Mouse (Mus musculus) frontal cortex, postnatal 14 days (tissue): ENCODE measurements around the gene Iqsec1.

Experiments
- DNase-seq, 2 experiments: peaks; one replicate each; pipeline ENCODE4 v3.0.0; 2022; ENCODE audit warnings: low spot score in 2 of 2

Iqsec1 gene

DNA sequence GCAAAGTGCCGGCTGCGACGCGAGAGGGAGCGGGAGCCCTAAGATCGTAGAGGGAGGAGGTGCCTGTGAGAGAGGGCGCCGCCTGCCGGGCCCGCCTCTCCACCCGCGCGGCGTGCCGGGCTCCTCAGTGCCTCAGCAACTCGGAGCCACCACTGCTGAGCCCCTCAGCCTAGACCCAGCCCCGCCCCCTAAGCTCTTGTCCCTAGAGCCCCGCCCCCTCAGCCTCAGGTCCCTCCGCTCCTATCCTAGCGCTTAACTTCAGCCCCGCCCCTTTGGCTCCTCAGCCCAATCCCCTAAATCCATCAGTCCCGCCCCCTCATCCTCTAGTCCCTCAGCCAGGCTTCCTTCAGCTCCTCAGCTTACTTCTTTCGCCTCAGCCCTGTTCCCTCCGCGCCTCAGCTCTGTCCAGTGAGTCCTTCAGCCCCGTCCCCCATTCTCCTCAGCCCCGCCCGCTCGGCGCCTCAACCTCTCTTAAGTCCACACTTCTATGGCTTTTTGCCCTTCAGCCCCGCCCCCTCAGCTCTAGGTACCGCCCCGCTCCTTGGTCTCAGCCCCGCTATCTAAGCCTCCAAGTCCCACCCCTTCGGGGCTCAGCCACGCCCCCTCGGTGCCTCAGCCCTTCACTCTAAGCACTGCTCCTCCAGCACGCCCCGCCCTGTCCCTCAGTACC lies at the start of gene Iqsec1:
Gene Iqsec1 (minus strand): TSS at position 38 of the 670 bp plus-strand sequence.
- peak; percentile 77 to 78 for DNase-seq

DNA sequence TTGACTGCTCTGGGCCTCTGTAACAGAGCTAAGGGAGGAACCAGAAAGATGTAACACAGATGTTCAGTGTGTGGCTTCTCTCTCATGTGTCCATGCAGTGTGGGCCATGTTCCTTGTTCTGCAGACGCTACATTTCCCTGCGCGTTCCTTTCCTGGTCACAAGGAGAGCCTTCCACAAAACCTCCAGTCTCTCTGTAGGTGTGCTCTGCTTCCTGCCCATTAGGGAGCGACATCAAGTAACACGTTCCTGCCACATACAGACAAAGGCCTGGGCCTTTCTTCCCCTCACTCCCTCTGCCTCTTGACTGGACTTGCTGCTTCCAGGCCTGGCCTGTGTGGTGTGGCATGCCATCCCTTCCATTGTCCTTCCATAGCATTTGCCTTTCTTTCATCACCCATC lies 39.8 kb upstream of the Iqsec1 start:
- no peak for DNase-seq

DNA sequence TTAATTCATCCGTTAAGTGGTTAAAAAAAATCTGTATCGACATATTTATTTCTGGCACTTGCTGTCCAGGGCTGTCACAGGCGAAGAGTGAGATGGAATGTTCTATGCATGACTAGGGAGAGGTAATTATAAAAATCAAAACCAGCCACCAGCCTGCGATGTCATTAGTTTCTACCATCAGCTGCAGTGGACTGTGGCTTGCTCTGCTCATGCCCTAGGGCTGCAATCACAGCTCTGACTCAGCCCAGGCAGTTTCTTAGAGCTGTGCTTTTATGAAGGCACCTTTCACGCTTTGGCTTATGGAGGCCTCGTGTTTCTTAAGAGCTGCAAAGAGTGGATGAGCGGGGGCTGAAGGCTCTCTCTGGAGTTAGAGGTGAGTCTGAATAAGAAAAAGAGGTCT lies 32.3 kb upstream of the Iqsec1 start:
- no peak for DNase-seq

DNA sequence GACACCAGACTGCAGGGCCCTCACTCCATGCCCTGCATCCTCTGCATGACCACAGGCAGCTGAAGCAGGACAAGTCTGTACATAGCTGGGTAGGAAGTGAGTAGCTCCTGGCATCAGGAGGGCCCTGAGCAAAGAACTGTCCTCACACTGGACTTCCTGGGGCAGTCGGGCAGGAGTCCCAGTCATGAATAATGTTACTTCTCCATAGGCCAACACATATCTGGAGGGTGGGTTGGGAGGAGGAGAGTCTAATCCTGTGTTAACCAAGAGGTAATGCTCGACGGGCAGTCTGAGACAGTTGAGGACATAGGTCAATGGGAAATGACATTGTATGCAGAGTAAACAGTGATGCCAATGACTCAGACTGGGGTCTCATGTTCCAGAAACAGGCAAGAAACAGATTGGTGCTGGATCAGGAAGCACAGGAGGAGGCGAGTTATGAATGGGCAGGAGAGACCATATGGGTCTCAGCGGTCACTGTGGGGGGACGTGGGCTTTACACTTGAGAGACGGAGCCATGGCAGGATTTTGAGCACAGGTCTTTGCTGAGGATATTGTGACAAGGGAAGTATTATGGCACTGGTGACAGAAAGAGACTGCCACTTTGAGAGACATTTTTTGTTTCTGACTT lies 28.2 kb upstream of the Iqsec1 start:
- DNase-seq = no peak

DNA sequence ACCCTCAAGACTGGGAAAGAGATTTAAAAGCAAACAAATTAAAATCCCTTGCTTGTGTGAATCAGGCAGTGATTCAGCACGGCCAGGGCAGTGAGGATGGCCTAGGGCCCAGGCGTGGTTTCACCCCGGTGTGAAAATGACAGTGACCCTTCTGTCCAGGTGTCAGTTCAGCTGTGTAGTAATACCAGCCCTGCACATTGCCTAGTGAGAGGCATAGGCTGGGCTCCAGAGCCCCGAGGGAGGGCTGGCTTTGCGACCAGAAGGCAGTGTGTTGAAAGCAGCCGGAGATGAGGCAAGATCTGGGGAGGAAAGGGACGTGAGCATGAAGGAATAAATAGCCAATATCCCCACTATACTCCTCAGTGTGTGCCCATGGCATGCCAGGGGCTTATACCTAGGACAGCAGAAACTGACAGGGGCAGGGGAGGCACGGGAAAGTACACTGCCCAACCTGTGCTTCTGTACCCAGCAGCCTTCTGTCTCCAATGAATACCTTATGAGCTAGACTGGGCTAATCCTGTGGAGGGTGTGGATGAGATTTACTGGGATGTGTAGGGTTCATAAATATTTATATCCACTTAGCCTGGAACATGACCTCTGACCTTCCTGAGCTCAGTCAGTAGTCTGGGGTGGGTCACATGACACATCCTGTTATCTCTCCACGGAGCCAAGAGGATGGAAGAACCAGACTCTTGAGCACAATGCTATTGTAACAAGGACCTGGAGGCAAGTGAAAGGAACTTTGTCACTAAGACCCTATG lies 25.9 kb upstream of the Iqsec1 start:
- no peak for DNase-seq

DNA sequence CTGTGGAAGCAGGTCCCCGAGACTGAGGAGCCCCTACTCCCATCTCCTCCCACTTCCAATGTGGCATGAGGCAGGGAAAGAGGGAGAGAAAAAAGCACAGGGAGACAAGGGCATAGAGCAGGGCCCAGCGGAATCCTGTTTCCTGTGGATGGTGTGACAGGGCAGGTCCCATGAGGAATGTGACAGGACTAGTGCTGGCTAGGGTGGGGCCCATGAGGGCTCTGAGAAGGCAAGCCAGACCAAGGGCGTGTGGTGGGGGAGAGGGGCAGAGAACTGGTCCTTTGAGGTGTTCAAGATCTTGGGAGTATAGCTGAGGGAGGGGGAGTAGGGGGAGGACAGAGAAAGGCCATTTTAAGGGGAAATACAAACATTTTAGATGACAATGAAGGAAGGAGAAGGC lies 24.0 kb upstream of the Iqsec1 start:
- no peak for DNase-seq

DNA sequence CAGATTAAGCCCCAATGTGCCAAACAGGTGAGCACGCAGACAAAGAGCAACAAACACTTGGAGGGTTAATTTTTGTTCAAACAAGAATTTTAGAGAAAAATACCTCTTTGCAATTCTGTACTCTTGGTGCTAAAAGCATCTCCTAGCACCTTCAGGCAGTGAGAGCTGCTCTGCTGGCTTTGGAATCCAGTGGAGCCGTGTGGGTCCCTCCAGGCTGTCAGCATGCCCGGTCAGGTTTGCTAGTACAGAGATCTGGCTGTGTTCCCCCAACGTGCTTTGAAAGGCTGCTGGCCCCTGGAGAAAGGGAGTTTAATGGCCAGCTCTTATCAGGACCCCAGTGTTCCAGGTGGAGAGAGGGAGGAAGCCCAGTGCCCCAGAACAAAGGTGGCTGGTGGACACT lies 23.1 kb upstream of the Iqsec1 start:
- no peak for DNase-seq

DNA sequence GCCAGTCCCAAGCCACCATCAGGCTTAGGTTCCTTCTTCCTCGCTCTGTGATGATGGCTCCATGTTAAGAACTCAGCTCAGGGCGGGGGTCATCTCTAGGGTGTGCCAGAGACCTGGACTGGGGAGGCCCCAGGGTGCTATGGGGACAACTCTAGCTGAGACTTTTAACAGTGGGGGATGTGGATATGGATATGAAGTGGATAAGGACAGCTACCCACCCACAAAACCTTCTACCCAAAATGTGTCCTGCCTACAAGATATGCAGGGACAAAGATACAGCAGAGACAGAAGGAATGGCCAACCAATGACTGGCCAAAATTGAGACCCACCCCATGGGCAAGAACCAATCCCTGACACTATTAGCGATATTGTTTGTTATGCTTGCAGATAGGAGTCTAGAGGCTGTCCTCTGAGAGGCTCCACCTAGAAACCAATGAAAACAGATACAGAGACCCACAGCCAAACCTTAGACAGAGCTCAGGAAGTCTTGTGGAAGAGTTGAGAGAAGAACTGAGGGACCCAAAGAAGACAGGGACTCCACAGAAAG lies 19.9 kb upstream of the Iqsec1 start:
- no peak for DNase-seq

DNA sequence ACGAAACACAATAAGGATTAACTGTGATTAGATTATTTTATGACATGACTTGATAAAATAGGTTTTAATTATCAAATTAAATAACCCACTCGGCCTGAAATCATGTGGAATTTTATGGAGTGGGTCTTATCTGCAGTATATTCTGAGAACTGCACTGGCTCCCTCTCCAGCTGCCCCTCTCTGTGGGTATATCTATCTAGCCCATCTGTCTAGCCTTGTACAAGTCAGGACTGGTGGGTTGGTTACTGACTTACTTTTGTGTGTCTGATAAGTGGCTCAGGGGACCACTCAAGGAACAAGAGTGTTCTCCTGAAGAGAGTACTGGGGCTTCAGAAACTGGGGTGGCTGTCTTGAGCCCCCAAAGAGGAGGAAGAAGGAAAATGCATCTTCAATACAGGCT lies 18.7 kb upstream of the Iqsec1 start:
- no peak for DNase-seq

DNA sequence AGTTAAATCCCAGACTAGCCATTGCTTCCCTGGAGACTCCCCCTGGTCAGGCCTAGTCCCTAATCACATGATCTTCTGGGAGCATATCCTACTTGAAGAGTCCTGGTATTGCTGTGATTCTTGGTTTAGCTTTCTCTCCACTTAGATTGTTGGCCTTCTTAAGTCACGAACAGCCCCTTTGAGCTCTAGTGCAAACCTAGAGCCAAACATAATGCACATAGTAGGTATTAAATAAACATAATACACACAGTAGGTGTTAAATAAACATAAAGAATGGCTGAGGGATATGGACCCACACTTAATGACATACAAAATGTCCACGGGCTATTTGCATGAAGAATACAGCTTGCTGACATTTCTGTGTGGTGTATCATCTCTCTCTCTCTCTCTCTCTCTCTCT lies 15.7 kb upstream of the Iqsec1 start:
- no peak for DNase-seq

DNA sequence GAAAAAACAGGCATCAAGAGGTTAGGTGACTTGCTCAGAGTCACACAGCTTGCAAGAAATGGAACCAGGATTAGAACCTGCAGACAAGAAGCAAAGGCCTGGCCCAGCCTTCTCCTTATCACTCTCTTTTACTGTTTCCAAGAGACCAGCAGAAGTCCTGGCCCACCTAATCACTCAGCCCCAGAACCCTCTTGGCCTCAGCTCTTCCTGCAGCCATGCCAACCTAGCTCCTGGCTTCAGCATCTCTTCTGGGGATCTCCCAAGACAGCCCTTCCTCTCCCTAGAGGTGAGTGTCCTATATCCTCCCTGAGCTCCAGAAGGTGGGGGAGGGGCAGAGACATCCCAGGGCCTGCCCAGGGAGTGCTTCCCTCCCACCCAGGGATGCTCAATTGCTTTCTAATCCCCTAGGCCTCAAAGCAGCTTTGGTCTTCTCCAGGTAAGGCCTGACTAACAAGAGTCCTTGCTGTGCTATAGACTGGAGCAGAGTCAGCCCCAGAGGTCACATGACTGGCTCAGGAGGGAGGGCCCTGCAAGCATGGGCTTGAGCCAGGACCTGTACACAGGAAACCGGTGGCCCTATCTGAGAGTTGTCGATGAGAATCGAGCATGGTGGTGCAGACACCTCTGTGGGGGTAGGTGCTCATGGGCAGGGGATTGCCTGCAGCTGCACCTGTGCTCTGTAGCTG lies 15.0 kb upstream of the Iqsec1 start:
- no peak for DNase-seq

DNA sequence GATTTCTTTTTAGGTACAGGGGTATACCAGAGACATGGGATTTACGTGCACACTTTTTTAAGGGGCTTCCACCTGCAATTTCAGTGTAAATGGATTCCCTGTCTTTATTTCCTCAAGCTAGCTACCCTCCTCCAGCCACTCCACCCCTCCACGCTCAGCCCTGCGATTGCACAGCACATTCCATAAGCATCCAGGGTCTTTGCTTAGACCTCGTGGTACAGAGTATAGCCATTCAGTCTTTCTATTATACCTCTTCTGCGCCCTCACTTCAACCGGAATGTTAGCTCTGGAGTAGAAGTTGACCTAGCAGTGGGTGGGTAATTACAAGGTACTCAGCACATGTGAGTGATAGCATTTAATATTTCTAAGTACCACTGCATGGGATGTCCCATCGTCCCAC lies 13.1 kb upstream of the Iqsec1 start:
- DNase-seq = no peak

DNA sequence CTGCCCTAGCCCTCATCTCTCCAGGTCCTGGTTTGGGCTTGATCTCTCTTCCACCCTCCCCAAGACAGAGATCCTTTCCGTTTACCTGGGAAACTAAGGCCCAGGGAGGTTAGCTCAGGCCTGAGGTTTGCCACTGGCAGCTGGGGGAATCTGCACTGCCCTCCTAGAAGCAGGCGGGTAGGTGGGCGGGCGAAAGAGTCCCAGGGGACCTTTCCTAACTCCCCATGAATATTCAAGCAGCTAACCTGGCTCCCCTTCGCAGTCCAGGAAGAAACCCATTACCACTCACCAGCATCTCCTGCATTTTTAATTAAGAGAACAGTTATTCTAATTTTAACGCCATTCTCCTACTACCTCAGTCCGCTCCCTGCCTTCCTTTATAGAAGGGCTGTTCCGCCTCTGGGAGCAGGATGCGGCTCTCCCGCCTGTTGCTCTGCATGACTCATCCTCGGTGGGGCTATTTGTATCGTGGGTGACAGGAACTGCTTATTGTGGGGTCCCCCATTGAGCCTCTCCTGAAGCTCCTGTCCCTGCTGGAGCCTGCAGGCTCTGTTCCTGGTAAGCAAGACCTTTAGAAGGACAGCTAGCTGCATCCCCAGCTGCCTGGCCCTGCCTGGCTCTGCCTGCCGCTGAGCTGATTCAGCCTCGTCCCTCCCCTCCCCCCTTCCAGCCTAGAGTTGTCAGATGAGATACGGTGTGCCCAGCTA lies 12.5 kb upstream of the Iqsec1 start:
- peak; percentile 35 to 47 for DNase-seq

DNA sequence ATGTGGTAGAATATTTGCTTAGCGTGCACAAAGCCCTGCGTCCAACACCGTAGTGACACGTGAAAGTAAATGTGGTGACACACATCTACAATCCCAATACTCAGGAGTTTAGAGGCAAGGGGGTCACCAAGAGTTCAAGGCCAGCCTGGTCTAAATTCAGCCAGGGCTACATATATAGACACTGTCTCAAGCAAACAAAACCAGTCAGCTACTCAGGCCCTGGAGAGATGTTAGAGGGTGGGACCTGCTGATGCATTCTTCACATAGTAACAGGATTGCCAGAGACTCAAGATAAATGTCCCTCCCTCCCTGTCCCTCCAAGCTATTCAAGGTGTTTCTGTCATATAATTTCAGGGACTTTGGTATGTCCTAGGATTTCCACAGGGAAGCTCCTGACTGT lies 10.7 kb upstream of the Iqsec1 start:
- DNase-seq = no peak

DNA sequence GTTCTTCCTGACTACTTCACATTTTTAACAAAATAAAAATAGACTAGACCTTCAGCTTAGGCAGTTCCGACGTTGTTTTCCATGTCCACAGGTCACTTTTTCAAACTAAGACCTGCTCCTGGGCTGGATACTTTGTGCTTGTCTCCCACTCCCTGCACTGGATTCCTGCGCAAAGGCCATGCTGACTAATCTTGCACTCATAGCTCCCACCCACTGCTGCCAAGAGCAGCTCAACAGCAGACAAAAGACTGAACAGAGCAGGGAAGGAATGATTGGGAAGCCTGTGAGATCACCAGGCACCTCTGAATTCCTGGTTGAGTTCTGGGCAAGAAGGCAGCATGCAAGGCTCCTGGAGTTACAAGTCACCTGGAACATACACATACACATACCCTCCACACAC lies 8.5 kb upstream of the Iqsec1 start:
- no peak for DNase-seq

DNA sequence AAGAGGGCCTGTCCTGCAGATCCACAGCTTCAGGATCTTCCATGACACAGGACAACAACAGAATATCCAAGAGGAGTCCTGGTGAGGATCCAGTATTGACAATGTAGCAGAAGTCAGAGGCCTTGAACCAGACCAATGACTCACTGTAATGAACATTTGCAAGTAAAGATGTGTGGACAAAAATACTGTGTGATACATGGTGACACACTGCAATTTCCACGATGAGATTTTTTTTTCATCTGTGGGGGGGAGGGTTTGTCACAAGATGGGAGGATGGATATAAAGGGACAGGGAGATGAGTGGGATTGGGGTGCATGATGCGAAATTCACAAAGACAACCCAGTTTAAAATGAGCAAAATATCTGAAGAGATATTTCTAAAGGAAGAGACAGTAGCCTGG lies 7.7 kb upstream of the Iqsec1 start:
- no peak for DNase-seq

DNA sequence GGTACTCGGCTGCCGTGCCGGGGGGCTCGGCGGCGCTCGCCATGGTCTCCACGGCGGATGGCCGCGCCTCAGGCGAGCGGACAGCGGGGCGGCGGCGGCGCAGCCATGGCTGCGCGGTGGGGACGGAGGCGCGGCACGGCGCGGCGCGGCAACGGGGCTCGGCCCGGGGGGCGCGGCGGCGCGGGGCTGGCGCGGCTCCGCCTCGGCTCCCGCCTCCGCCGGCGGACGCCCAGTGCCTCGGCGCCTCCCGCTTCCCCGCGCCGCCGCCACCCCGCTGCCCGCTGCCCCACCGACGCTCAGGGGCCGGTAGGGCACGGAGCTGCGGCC lies 223 bp downstream of the Iqsec1 start:
- no peak for DNase-seq

DNA sequence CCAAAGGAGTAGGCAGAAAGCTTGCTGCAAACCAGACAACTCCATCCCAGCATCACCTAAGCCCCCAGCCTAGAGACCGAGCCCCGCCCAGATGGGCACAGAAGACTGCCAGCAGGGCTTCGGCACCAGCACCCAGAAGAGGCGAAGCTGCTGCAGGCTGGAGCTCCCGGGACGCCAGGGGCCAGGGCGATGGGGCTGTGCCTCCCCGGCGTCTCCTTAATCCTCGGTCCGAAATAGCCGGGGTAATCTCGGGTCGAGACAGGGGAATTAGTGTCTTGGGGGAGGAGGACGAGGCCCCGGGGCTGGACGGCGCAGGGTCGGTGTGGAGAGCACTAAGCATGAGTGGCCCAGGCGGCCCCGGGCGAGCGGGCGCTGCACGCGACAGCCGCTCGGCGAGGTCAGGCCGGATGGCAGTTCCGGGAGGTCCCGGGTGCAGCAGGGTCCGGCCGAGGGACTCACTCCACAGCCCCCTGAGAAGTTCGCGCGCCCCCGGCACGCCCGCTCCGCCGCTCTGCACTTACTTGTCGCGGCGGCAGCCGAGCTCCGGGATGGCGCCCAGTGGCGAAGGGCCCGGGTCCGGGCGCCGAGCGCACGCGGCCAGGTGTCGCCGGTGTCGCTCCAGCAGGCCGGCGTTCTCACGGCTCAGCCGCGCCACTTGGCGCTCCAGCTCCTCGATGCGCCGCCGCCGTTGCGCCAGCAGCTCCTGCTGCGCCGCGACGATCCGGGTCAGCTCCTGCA lies 755 bp downstream of the Iqsec1 start:
- no peak for DNase-seq

DNA sequence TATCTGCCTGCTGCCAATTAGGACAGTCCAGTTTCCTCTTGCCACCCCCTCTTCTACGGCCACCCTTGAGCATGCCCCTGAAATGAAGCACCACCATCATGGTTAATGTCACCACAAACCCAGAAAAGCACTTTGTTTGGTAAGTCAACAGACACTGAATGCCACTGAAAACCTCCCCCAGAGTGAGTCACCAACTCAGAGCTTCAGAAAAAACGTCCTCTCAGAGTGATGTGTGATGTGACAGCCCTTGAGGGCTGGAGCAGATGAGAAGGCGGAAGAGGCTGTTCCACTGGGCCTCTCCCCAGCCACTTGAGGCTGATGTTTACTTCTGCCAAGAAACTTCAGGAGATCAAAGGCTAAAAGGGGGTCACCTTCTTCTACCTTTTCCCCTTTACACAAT lies 4.4 kb downstream of the Iqsec1 start:
- no peak for DNase-seq

DNA sequence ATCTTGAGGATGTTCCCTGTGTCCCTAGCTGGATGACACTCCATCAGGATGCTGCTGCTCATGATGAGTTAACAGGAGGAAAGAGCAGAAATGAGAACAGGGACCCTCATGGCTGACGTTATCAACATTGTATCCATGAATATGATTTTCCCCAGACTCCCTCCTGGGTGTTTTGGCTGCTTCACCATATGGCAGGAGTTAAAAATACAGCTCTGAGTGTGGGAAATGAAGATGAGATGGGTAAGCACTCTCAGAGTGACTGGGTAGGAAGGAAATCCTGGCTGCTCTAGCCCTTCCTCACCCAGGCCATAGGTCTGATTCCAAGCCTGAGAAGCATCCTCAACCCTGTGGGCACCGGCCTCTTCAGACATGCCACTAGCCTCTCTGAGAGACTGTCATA lies 14.2 kb downstream of the Iqsec1 start:
- DNase-seq = peak in 1 of 2 experiments; percentile 11

DNA sequence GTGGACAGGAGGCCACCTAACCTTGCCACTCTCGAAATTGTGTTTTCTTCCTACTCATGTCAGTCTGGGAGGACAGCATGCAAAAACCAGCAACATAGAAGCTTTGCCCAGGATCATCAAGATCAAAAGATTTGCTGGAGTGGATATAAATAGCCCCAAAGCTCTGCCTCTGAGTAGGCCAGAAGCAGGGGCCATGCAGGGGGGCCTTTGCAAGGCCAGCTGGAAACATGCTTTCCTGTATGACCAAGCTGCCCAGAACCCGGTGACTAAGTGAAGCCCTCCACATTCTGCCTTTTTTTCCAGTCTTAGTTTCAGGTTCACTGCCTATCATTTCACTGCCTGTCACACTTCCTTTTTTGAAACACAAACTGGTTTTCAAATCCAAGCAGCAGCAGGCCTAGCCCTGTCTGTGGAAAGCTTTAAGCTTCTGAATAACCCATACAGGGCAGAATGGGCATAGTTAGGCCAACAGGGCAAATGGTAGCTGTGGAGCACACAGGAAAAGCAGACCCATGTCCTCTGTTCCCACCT lies 19.1 kb downstream of the Iqsec1 start:
- no peak for DNase-seq
